Mouse (Mus musculus): ENCODE data around the gene Med13l.

The Med13l gene

GRCm38 (mm10) chr5:118732651-118733050 lies 172.2 kb downstream of the Med13l start:
- DNase-seq (ENCODE audit: low spot score): no peak

- no peak for DNase-seq (ENCODE audit: low spot score)
Measured at GRCm38 (mm10) chr5:118733566-118733965, 173.1 kb downstream of the Med13l start.

GRCm38 (mm10) chr5:118734455-118734854 lies 174.0 kb downstream of the Med13l start:
- DNase-seq (ENCODE audit: low spot score): no peak

- DNase-seq (ENCODE audit: low spot score): no peak
Measured at GRCm38 (mm10) chr5:118735738-118736137, 175.3 kb downstream of the Med13l start.

GRCm38 (mm10) chr5:118737548-118737947 lies 177.1 kb downstream of the Med13l start:
- peak; percentile 66 for DNase-seq (ENCODE audit: low spot score)

- DNase-seq (ENCODE audit: low spot score): no peak
Measured at GRCm38 (mm10) chr5:118743067-118743466, 182.6 kb downstream of the Med13l start.

GRCm38 (mm10) chr5:118747026-118747425 lies 186.5 kb downstream of the Med13l start:
- DNase-seq (ENCODE audit: low spot score): no peak

- no peak for DNase-seq (ENCODE audit: low spot score)
Measured at GRCm38 (mm10) chr5:118751446-118752179, 191.1 kb downstream of the Med13l start.

GRCm38 (mm10) chr5:118752868-118753267 lies 192.4 kb downstream of the Med13l start:
- DNase-seq (ENCODE audit: low spot score): no peak

GRCm38 (mm10) chr5:118753471-118754044 lies 193.1 kb downstream of the Med13l start:
- no peak for DNase-seq (ENCODE audit: low spot score)

- DNase-seq (ENCODE audit: low spot score): no peak
Measured at GRCm38 (mm10) chr5:118754191-118754759, 193.8 kb downstream of the Med13l start.

GRCm38 (mm10) chr5:118756078-118756477 lies 195.6 kb downstream of the Med13l start:
- DNase-seq (ENCODE audit: low spot score): no peak

GRCm38 (mm10) chr5:118757396-118758301 lies 197.2 kb downstream of the Med13l start:
- no peak for DNase-seq (ENCODE audit: low spot score)

- no peak for DNase-seq (ENCODE audit: low spot score)
Measured at GRCm38 (mm10) chr5:118760986-118761385, 200.5 kb downstream of the Med13l start.

GRCm38 (mm10) chr5:118762499-118763185 lies 202.2 kb downstream of the Med13l start:
- no peak for DNase-seq (ENCODE audit: low spot score)

GRCm38 (mm10) chr5:118763353-118763752 lies 202.9 kb downstream of the Med13l start:
- no peak for DNase-seq (ENCODE audit: low spot score)

- no peak for DNase-seq (ENCODE audit: low spot score)
Measured at GRCm38 (mm10) chr5:118769143-118769542, 208.7 kb downstream of the Med13l start.

- DNase-seq (ENCODE audit: low spot score): peak; percentile 29
Measured at GRCm38 (mm10) chr5:118773866-118774265, 213.4 kb downstream of the Med13l start.

GRCm38 (mm10) chr5:118776396-118776795 lies 215.9 kb downstream of the Med13l start:
- no peak for DNase-seq (ENCODE audit: low spot score)

- DNase-seq (ENCODE audit: low spot score): peak; percentile 86
Measured at GRCm38 (mm10) chr5:118781598-118781997, 221.1 kb downstream of the Med13l start.

GRCm38 (mm10) chr5:118782139-118782538 lies 221.7 kb downstream of the Med13l start:
- DNase-seq (ENCODE audit: low spot score): no peak

- DNase-seq (ENCODE audit: low spot score): no peak
Measured at GRCm38 (mm10) chr5:118789226-118789625, 228.7 kb downstream of the Med13l start.
